Mouse (Mus musculus) cortical plate, adult 2 months (tissue): ENCODE results near the gene Nosip. TPM values are rescaled to one million over a fixed set of nuclear protein-coding genes. Genes with fewer than 3 reads are reported as not detected.

Experiments used
- H3K27ac ChIP-seq: fragments of 200-500 bp; 2 replicates; pipeline ENCODE4 v1.5.1; 2012; ENCODE audit warnings: low read length, control low read depth, inconsistent platforms; ENCODE audit not compliant: insufficient read depth
- H3K4me1 ChIP-seq: fragments of 200-500 bp; 2 replicates; pipeline ENCODE4 v1.6.1; 2011; ENCODE audit warnings: low read length; ENCODE audit not compliant: control insufficient read depth, insufficient read depth
- H3K4me3 ChIP-seq: fragments of 200-500 bp; 2 replicates; pipeline ENCODE4 v1.5.1; 2011; ENCODE audit warnings: mild to moderate bottlenecking, low read length, control low read depth; ENCODE audit not compliant: insufficient read depth
- CTCF ChIP-seq: fragments of 200-500 bp; IDR thresholded peaks from 2 replicates; pipeline ENCODE4 v1.5.1; 2011; ENCODE audit warnings: mild to moderate bottlenecking, control low read depth, low read length; ENCODE audit not compliant: insufficient read depth; ENCODE audit errors: extremely low read depth
- POLR2A ChIP-seq: fragments of 200-500 bp; IDR thresholded peaks from 2 replicates; pipeline ENCODE4 v1.6.1; 2011; ENCODE audit warnings: mild to moderate bottlenecking, low read length, control low read depth; ENCODE audit not compliant: insufficient read depth; ENCODE audit errors: extremely low read depth
- polyA plus RNA-seq: library from polyadenylated mRNA; depleted of rRNA; stranded (reverse); fragments of >200 nt; gene quantifications from 2 replicates; pipeline ENCODE4 v1.2.3, GENCODE M21; 2012

Gene Nosip
- polyA plus RNA-seq, 1 experiment = 89.5 TPM

- no peak for TF ChIP-seq POLR2A
- H3K27ac ChIP-seq = no peak overlapping the region
- H3K4me1 ChIP-seq = no peaks in the 10 kb centered on the region
- H3K4me3 ChIP-seq = no peak overlapping the region
Measured at GRCm38 (mm10) chr7:45033722-45034359, 28.4 kb upstream of the Nosip start.

DNA sequence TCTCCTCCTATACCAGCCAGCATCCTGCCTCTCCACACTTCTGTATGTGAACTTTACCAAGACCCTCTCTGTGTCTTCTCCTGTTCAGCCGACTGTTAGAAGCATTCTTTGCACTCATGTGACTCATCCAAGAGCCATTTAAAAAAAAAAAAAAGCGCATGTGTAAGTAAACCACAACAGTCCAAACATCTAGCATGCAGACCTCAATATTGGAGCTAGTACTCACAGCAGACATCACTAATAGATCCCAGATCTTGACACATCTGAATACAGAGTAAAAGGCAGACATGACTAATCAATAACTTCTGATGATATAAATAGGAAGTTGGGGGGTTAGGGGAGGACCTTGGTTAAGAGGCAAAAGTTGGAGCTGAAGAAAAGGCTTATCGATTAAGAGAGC is 26.6 kb upstream of the Nosip start:
- Histone ChIP-seq H3K4me1 (no peaks in the 10 kb centered on the region), H3K27ac (no peak overlapping the region), H3K4me3 (no peak overlapping the region)
- TF ChIP-seq POLR2A (no peak), CTCF (no peak)

DNA sequence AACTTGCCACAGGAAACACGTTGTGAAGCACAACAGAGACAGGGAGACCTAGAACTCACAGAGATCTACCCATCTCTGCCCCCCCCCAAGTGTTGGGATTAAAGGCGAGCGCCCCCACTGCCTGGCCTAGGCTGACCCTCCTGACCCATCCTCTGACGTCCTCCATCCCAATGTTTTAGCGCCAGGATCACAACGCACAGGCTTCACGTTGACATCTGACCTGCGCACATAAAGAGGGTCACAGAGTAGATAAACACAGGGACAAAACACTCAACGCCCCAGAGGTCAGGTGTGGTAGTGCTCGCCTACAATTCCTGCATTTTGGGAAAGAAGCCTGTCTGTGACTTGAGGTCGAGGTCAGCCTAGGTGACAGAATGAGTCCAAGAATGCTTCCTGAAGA is 25.5 kb upstream of the Nosip start:
- TF ChIP-seq POLR2A = no peak
- no peak for TF ChIP-seq CTCF
- Histone ChIP-seq H3K4me3 (no peak overlapping the region), H3K27ac (no peak overlapping the region), H3K4me1 (no peaks in the 10 kb centered on the region)

GRCm38 (mm10) chr7:45037720-45038361 is 24.4 kb upstream of the Nosip start:
- TF ChIP-seq POLR2A = no peak
- peak; percentile 57 for TF ChIP-seq CTCF
- H3K4me3 ChIP-seq = no peak overlapping the region
- H3K27ac ChIP-seq = no peak overlapping the region
- H3K4me1 ChIP-seq = no peaks in the 10 kb centered on the region

DNA sequence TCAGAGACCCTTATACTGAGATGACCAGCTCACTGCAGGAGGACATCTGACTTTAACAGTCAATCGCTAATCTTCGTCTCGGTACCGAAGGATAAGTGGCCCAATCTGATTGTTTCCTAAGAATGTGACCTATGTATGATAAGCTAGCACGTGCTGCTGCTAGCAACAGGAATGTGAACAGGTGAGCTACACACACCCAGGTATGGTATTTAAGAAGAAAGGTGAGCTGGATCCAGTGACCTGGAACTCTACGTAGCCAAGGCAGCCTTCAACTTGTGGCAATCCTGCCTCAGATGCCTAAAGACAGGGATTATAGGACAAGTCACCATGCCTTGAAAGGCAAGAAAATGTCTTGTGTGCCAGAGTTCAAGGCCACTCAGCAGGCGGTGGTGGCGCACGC is 23.8 kb upstream of the Nosip start:
- no peak overlapping the region for H3K4me3 ChIP-seq
- no peaks in the 10 kb centered on the region for H3K4me1 ChIP-seq
- no peak overlapping the region for H3K27ac ChIP-seq
- TF ChIP-seq CTCF = no peak

- no peak for TF ChIP-seq CTCF
- no peak for TF ChIP-seq POLR2A
- Histone ChIP-seq H3K27ac (no peak overlapping the region), H3K4me1 (no peaks in the 10 kb centered on the region), H3K4me3 (no peak overlapping the region)
Measured at GRCm38 (mm10) chr7:45040851-45041250, 21.4 kb upstream of the Nosip start.

GRCm38 (mm10) chr7:45043307-45043706 is 18.9 kb upstream of the Nosip start:
- no peak overlapping the region for H3K27ac ChIP-seq
- H3K4me1 ChIP-seq = no peaks in the 10 kb centered on the region
- no peak overlapping the region for H3K4me3 ChIP-seq
- TF ChIP-seq CTCF (no peak), POLR2A (no peak)

GRCm38 (mm10) chr7:45045741-45046140 is 16.5 kb upstream of the Nosip start:
- Histone ChIP-seq H3K27ac (no peak overlapping the region), H3K4me3 (no peak overlapping the region)
- TF ChIP-seq POLR2A (no peak), CTCF (no peak)

GRCm38 (mm10) chr7:45046853-45047350 is 15.3 kb upstream of the Nosip start:
- TF ChIP-seq CTCF (no peak), POLR2A (no peak)
- H3K4me1 ChIP-seq = no peaks in the 10 kb centered on the region
- H3K27ac ChIP-seq = no peak overlapping the region
- no peak overlapping the region for H3K4me3 ChIP-seq

More at GRCm38 (mm10) chr7:45045741-45046140, 16.5 kb upstream of the Nosip start:
- no peaks in the 10 kb centered on the region for H3K4me1 ChIP-seq

DNA sequence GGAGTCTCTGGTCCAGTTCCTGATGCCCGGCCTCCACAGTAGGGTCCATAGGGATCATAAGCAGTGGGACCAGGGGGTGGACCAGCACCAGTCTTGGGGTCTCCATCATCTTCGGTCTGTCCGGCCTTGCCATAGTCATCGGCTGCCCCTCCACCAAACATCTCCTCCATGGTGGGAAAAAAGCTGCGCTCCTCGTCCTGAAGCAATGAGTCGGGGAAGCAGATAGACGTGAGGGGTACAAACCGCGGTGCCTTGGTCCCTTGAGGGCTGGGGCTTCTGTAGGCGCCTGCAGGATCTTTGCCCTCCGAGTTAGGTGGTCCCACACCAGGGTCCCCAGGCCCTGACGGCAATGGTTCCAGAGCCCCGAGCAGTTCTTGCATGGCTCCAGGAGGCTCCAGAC is 14.7 kb upstream of the Nosip start:
- no peak for TF ChIP-seq CTCF
- no peak for TF ChIP-seq POLR2A
- Histone ChIP-seq H3K4me1 (no peaks in the 10 kb centered on the region), H3K27ac (no peak overlapping the region), H3K4me3 (no peak overlapping the region)
